In genomic region chr7:92180591-92181587, GRCm38 (mm10) we compare ENCODE assay signal across 8 mouse cellular contexts.
A peak's percentile ranks its signal among the peaks of the same experiment; 100 is the strongest.
DNase-seq lines count a peak whose midpoint lies in the region; ATAC-seq lines count a peak whose summit lies in the region.

No protein-coding gene starts in this region.

- peak overlapping the region; percentile 62 for H3K4me2 ChIP-seq in lung, embryonic 15.5 days
- H3K4me2 ChIP-seq in liver, embryonic 15.5 days: peak overlapping the region; percentile 38

- DNase-seq in lung, postnatal 14 days: no peak
- peak; percentile 43 for DNase-seq in cerebellum, adult 9-11 months
- peak; percentile 25 for DNase-seq in ovary, postnatal 10 days (ENCODE audit: low spot score)
- DNase-seq in layer of hippocampus, adult 8-10 months (ENCODE audit: low spot score in 2 of 2): no peak

- WGBS in lung, embryonic 15.5 days: 18% methylated on average over 29 of the region's 29 CpGs
- 18% methylated on average over 29 of the region's 29 CpGs for WGBS in liver, embryonic 15.5 days (ENCODE audit: insufficient replicate concordance)

- no peaks in the 10 kb centered on the region for H3K9me3 ChIP-seq in lung, embryonic 15.5 days
- no peaks in the 10 kb centered on the region for H3K9me3 ChIP-seq in liver, embryonic 15.5 days (replicated peaks)

- no peaks in the 10 kb centered on the region for H3K4me1 ChIP-seq in lung, embryonic 15.5 days
- no peaks in the 10 kb centered on the region for H3K4me1 ChIP-seq in liver, embryonic 15.5 days (replicated peaks)

- peaks cover 8% of the 10 kb centered on the region; the same call in 1 of the 2 replicates for H3K27me3 ChIP-seq in lung, embryonic 15.5 days
- H3K27me3 ChIP-seq in liver, embryonic 15.5 days: peaks cover 23% of the 10 kb centered on the region

- no peak overlapping the region for H3K27ac ChIP-seq in lung, embryonic 15.5 days
- H3K27ac ChIP-seq in liver, embryonic 15.5 days (replicated peaks): no peak overlapping the region

- peak; percentile 42; the same call in 1 of the 2 replicates for ATAC-seq in lung, embryonic 15.5 days (ENCODE audit: borderline replicate concordance, extremely low read depth, low FRiP score, low TSS enrichment)
- peak; percentile 63 for ATAC-seq in granulocyte monocyte progenitor cell, adult 5-6 weeks (replicated peaks; ENCODE audit: poor library complexity, severe bottlenecking)
- ATAC-seq in inflammation-experienced regulatory T-cells, adult 6 months: peak; percentile 25
- ATAC-seq in liver, embryonic 15.5 days (ENCODE audit: insufficient read depth): no peak

- H3K9ac ChIP-seq in lung, embryonic 15.5 days: no peak overlapping the region; the same call in 1 of the 2 replicates
- H3K9ac ChIP-seq in liver, embryonic 15.5 days: no peak overlapping the region

- H3K4me3 ChIP-seq in lung, embryonic 15.5 days: peak overlapping the region; percentile 39
- H3K4me3 ChIP-seq in liver, embryonic 15.5 days (replicated peaks): peak overlapping the region; percentile 14; the same call in 1 of the 2 replicates

- no peaks in the 10 kb centered on the region for H3K36me3 ChIP-seq in lung, embryonic 15.5 days
- H3K36me3 ChIP-seq in liver, embryonic 15.5 days (replicated peaks): no peaks in the 10 kb centered on the region

Comparison
In these comparisons a context has a peak if more than half of its experiments do, and no peak if none do; other contexts are left out.
1. DNase-seq: peak in cerebellum, adult 9-11 months (single experiment) and ovary, postnatal 10 days (single experiment); none in lung, postnatal 14 days (single experiment) and layer of hippocampus, adult 8-10 months (0 of 2).